Mouse (Mus musculus): ENCODE results near the gene Synrg. TPM values are rescaled to one million over a fixed set of nuclear protein-coding genes. Genes with fewer than 3 reads are reported as not detected.

The Synrg gene
- polyA plus RNA-seq, 1 experiment from 2014 or later: 7.2 TPM

DNA sequence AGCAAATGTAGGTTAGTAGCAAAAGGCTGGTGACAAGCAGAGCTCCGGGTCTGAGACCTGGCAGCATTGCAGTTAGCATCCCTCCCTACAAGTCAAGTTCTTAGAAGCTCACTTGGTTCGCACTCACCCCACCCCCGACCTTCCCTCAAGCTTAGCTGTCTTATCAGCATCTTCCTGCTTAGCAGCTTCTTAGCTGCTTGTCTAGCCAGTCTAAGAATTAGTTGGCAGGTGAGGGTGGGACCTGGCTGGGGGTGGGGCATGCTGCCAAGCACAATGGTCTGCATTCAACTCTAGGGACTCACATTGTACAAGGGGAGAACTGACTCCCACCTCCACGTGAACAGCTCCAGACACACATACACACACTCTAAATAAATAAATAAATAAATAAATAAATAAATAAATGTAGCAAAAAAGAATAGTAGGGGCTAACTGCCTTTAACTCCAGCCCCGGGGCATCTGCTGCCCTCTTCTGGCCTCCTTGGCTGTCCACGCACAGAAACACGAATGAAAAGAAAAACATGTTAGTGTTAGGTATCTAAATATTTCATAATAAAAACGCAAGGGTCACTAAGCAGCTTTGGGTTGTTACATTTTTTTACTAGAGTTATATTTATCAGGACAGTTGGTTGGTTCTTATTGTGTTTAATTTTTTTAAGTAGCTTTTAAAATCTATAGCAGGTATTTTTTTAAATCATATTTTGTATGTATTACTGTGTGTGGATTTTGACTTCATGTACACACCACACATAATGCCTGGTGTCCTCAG is 3.4 kb downstream of the Synrg start:
- Histone ChIP-seq H3K27me3 (ENCODE audit: control insufficient read depth, insufficient read depth, low read length) (no peaks in the 10 kb centered on the region), H3K27ac (replicated peaks) (peak overlapping the region; percentile 24; the same call in 1 of the 2 replicates), H3K36me3 (ENCODE audit: control insufficient read depth, insufficient read depth, low read length) (0 out of 2 replicates have a peak, but pooled peaks cover under 1% of the 10 kb centered on the region), H3K4me1 (replicated peaks; ENCODE audit: control insufficient read depth, insufficient read depth) (no peaks in the 10 kb centered on the region), H3K9ac (ENCODE audit: low read length) (no peak overlapping the region), H3K9me3 (ENCODE audit: control insufficient read depth, low read length) (no peaks in the 10 kb centered on the region), H3K4me2 (replicated peaks; ENCODE audit: low read depth) (no peak overlapping the region), H3K4me3 (ENCODE audit: low read depth, low read length) (no peak overlapping the region)
- TF ChIP-seq EP300 (optimal IDR thresholded peaks at IDR 0.05) (no peak), CTCF (IDR thresholded peaks at IDR 0.05; ENCODE audit: low read depth) (peak; percentile 42)
- 39% methylated on average over 8 of the region's 8 CpGs for WGBS
- ATAC-seq (ENCODE audit: low FRiP score, low TSS enrichment) (no peak), DNase-seq (ENCODE audit: low spot score) (peak; percentile 34)

- Histone ChIP-seq H3K36me3 (ENCODE audit: control insufficient read depth, insufficient read depth, low read length) (peaks cover 3% of the 10 kb centered on the region; the same call in 1 of the 2 replicates), H3K4me2 (replicated peaks; ENCODE audit: low read depth) (no peak overlapping the region), H3K4me3 (ENCODE audit: low read depth, low read length) (no peak overlapping the region), H3K9ac (ENCODE audit: low read length) (no peak overlapping the region), H3K27me3 (ENCODE audit: control insufficient read depth, insufficient read depth, low read length) (no peaks in the 10 kb centered on the region), H3K27ac (replicated peaks) (no peak overlapping the region), H3K4me1 (replicated peaks; ENCODE audit: control insufficient read depth, insufficient read depth) (no peaks in the 10 kb centered on the region), H3K9me3 (ENCODE audit: control insufficient read depth, low read length) (no peaks in the 10 kb centered on the region)
- 74% methylated on average over 6 of the region's 6 CpGs for WGBS
- DNase-seq (ENCODE audit: low spot score) (no peak), ATAC-seq (ENCODE audit: low FRiP score, low TSS enrichment) (no peak)
- no peak for TF ChIP-seq EP300 (optimal IDR thresholded peaks at IDR 0.05)
- no peak for TF ChIP-seq CTCF (IDR thresholded peaks at IDR 0.05; ENCODE audit: low read depth)
Measured at GRCm38 (mm10) chr11:83968205-83968575, 4.0 kb downstream of the Synrg start.

- TF ChIP-seq CTCF (IDR thresholded peaks at IDR 0.05; ENCODE audit: low read depth) (peak; percentile 9; the same call in 1 of the 2 replicates), EP300 (optimal IDR thresholded peaks at IDR 0.05) (no peak)
- Histone ChIP-seq H3K4me1 (replicated peaks; ENCODE audit: control insufficient read depth, insufficient read depth) (no peaks in the 10 kb centered on the region), H3K27me3 (ENCODE audit: control insufficient read depth, insufficient read depth, low read length) (no peaks in the 10 kb centered on the region), H3K36me3 (ENCODE audit: control insufficient read depth, insufficient read depth, low read length) (peaks cover 3% of the 10 kb centered on the region; the same call in 1 of the 2 replicates), H3K27ac (replicated peaks) (no peak overlapping the region), H3K9ac (ENCODE audit: low read length) (no peak overlapping the region), H3K9me3 (ENCODE audit: control insufficient read depth, low read length) (no peaks in the 10 kb centered on the region), H3K4me2 (replicated peaks; ENCODE audit: low read depth) (no peak overlapping the region), H3K4me3 (ENCODE audit: low read depth, low read length) (no peak overlapping the region)
- WGBS: 88% methylated on average over 3 of the region's 3 CpGs
- DNase-seq (ENCODE audit: low spot score) (no peak), ATAC-seq (ENCODE audit: low FRiP score, low TSS enrichment) (no peak)
Measured at GRCm38 (mm10) chr11:83969040-83969439, 4.8 kb downstream of the Synrg start.

GRCm38 (mm10) chr11:83974561-83975346 is 10.5 kb downstream of the Synrg start:
- no peak for TF ChIP-seq EP300 (optimal IDR thresholded peaks at IDR 0.05)
- no peak for TF ChIP-seq CTCF (IDR thresholded peaks at IDR 0.05; ENCODE audit: low read depth)
- Histone ChIP-seq H3K27me3 (ENCODE audit: control insufficient read depth, insufficient read depth, low read length) (no peaks in the 10 kb centered on the region), H3K4me1 (replicated peaks; ENCODE audit: control insufficient read depth, insufficient read depth) (no peaks in the 10 kb centered on the region), H3K9me3 (ENCODE audit: control insufficient read depth, low read length) (no peaks in the 10 kb centered on the region), H3K4me3 (ENCODE audit: low read depth, low read length) (no peak overlapping the region), H3K27ac (replicated peaks) (no peak overlapping the region), H3K4me2 (replicated peaks; ENCODE audit: low read depth) (no peak overlapping the region), H3K36me3 (ENCODE audit: control insufficient read depth, insufficient read depth, low read length) (peaks cover 19% of the 10 kb centered on the region), H3K9ac (ENCODE audit: low read length) (no peak overlapping the region)
- DNase-seq (ENCODE audit: low spot score) (no peak), ATAC-seq (ENCODE audit: low FRiP score, low TSS enrichment) (no peak)
- 68% methylated on average over 7 of the region's 7 CpGs for WGBS

DNA sequence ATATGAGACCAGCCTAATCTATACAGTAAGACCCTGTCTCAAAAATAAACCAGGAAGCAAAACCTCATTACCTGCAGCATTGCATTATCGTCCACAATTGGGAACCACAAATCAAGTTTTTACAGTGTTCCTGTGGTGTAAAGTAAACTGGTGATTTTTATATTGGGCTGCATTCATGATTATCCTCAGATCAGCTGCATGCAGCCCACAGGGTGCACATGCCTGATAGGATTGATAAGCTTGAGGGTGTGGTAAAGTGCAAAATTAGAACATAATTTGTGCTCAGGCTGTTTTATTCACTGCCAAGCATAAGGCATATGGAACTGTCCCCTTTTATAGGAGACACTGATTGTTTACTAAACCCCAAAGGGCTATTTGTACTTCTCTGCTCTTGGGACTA is 11.3 kb downstream of the Synrg start:
- H3K9me3 ChIP-seq (ENCODE audit: control insufficient read depth, low read length): no peaks in the 10 kb centered on the region
- WGBS: 88% methylated on average over 1 of the region's 1 CpGs

More for the DNA sequence above, 11.3 kb downstream of the Synrg start:
- no peak for ATAC-seq (ENCODE audit: low FRiP score, low TSS enrichment)
- TF ChIP-seq CTCF (IDR thresholded peaks at IDR 0.05; ENCODE audit: low read depth): no peak
- no peak for TF ChIP-seq EP300 (optimal IDR thresholded peaks at IDR 0.05)
- Histone ChIP-seq H3K4me1 (replicated peaks; ENCODE audit: control insufficient read depth, insufficient read depth) (no peaks in the 10 kb centered on the region), H3K27me3 (ENCODE audit: control insufficient read depth, insufficient read depth, low read length) (no peaks in the 10 kb centered on the region), H3K4me3 (ENCODE audit: low read depth, low read length) (no peak overlapping the region), H3K36me3 (ENCODE audit: control insufficient read depth, insufficient read depth, low read length) (peaks cover 19% of the 10 kb centered on the region), H3K4me2 (replicated peaks; ENCODE audit: low read depth) (no peak overlapping the region), H3K9ac (ENCODE audit: low read length) (no peak overlapping the region), H3K27ac (replicated peaks) (no peak overlapping the region)
- DNase-seq (ENCODE audit: low spot score): no peak
